Mouse (Mus musculus) WW6 (cell line): ENCODE results near the gene Uhrf1.
A peak's percentile ranks its signal among the peaks of the same experiment; 100 is the strongest.
"Not testable (repeated sequence)": the region's sequence is repeated elsewhere in the genome, so short reads cannot be mapped to it uniquely, and the experiment has no call there.

Experiments
- DNase-seq: peaks from one replicate; pipeline ENCODE4 v3.0.0-alpha.2; 2013; ENCODE audit warnings: low read depth, low spot score

The Uhrf1 gene

DNA sequence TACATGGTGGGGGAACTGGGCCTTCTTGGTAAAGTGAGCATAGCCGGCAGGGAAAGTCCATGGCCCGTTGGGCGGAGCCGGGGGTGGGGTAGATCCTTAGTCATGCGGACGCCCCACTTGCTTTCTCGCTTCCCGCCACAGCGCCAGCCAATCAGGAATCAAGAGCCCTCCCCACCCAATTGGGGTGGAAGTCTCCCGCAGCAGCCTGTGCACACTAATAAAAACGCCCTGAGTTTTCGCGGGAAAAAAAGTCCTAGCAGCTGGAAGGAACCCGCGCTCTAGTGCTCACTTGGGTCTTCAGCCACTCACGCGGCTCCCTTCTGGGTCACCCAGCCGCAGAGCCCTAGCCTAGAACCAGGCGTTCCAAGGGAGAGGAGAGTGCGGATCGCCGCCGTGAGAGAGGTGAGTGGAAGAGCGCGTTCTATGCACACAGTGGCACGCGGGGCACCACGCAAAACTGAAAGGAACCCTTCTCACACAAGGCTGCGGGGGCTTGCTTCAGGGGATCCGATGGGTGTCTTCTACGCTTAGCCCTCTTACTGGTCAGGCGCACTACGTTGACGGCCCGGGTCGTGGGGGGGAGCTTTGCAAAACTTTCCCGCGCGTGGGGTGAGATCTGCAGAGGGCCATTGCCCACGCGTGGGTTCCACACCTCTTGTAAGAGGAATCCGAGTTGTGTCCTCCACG is at the start of gene Uhrf1:
Gene Uhrf1, plus strand, starts transcription at position 162 of the 687 bp plus-strand sequence.
- DNase-seq: peak; percentile 79

DNA sequence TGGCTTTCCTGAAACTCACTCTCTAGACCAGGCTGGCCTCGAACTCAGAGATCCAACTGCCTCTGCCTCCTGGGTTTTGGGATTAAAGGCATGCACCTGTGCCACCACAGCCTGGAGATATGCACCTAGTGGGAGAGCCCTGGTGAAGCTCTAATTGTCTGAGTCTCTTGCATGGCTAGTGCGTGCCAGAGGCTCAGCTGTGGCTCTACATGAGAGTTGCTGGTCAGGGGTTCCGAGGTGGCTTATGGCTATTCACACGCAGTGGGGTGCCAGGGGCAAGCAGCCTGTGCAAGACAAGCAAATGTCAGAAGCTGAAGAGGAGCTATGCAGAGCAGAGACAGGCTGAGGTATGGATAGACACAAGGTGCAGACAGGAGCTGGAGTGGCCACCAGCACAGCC is 48.4 kb upstream of the Uhrf1 start:
- no peak for DNase-seq

DNA sequence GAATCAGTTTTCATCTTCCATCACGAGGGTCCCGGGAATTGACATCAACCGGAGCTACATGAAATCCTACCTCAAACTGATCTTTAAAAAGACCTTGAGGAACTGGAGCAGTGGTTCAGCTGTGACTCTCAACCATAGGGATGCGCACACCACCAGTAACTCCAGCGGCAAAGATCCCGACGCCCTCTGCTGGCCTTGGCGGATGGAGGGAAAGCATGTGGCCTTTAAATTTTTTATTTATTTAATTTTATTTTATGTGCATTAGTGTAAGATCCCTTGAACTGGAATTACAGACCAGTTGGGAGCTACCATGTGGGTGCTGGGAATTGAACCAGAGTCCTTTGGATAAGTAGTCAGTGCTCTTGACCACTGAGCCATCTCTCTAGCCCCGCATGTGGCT is 47.7 kb upstream of the Uhrf1 start:
- no peak for DNase-seq

DNA sequence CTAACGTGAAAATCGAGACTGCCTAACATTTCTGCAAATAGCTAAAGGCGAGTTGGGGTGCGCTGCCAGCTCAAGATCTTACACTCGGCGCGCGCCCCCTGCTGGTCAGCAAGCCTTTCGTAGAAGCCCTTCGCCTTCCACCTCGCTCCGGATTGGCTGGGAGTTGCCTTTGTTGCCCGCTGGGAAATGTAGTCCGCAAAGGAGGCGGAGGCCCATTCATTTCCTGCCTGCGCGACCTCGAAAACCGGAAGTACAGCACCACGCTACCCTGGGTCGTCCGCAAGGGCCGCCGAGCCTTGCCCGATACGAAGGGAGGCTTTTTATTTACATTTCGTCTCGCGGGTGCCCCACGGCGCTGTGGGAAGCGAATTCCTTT is 47.3 kb upstream of the Uhrf1 start:
- DNase-seq: peak; percentile 94

DNA sequence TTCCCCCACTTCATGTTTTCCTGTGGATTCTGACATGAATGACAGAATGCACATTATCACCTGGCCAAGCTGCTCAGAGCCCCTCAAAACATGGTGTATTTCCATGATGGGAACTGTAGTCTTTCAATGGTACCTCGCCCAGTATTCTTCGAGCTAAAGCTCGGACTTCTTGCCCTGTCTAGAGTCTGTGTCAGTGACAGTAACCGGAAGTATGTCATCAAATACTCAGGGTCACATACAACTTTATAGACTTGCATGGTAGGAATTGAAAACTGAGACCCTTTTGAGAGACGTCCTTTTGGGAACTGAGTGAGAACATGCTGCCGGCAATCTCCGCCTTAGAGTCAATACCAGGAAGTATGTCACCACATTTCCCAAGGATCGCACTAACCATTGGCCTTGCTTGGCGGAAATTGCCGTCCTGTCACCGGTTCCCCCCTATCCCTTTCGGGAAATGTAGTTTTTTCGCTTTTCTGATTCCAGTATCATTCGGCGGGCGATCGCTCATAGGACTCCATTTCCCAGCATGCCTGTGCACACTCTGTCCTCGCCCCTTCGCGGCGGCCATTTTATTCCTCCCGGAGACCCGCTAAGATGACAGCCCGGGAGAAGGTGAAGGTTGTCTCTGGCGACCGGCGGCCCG is 46.8 kb upstream of the Uhrf1 start, which contains the start of gene Fem1a:
Gene Fem1a, plus strand, starts transcription at position 572 of the 643 bp plus-strand sequence.
- DNase-seq: peak; percentile 88

DNA sequence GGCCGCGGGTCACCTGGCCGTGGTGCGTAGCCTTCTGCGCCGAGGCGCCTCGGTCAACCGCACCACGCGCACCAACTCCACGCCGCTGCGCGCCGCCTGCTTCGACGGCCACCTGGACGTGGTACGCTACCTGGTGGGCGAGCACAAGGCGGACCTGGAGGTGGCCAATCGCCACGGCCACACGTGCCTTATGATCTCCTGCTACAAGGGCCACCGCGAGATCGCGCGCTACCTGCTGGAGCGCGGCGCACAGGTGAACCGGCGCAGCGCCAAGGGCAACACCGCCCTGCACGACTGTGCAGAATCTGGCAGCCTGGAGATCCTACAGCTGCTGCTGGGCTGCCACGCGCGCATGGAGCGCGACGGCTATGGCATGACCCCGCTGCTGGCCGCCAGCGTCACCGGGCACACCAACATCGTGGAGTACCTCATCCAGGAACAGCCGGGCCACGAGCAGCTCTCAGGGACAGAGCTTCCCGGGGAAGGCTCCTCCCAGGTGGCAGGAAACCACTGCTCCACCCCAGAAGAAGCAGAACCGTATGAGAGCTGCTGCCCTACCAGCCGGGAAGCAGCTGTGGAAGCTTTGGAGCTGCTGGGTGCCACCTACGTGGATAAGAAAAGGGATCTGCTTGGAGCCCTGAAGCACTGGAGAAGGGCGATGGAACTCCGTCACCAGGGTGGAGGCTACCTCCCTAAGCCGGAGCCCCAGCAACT is 45.8 kb upstream of the Uhrf1 start:
- no peak for DNase-seq

DNA sequence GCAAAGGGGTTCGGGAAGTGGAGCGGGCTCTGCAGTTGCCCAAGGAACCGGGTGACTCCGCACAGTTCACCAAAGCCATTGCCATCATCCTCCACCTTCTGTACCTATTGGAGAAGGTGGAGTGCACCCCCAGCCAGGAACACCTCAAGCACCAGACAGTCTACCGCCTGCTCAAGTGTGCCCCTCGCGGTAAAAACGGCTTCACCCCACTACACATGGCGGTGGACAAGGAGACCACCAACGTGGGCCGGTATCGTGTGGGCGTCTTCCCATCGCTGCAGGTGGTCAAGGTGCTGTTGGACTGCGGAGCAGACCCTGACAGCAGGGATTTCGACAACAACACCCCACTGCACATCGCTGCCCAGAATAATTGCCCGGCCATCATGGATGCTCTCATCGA is 44.9 kb upstream of the Uhrf1 start:
- DNase-seq: not testable (repeated sequence)

DNA sequence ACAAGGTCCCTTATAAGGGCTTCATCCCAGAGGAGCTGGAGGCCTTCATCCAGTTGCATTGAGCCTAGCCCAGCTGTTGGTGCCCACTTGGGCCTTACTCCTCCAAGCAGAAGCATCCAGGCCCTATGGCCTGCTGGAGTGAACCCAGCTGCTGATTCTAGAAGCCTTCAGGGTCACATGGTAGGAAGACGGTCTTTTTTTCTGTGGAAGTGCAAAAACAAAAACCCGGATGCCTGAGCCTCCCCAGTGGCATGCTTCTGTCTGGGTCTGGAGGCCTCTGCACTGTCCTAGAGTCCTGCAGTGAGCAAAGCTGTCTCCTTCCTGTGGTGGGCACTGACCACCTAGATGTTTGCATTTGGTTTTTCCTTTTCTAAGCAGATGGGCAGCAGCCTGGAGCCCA is 44.3 kb upstream of the Uhrf1 start:
- DNase-seq: not testable (repeated sequence)

DNA sequence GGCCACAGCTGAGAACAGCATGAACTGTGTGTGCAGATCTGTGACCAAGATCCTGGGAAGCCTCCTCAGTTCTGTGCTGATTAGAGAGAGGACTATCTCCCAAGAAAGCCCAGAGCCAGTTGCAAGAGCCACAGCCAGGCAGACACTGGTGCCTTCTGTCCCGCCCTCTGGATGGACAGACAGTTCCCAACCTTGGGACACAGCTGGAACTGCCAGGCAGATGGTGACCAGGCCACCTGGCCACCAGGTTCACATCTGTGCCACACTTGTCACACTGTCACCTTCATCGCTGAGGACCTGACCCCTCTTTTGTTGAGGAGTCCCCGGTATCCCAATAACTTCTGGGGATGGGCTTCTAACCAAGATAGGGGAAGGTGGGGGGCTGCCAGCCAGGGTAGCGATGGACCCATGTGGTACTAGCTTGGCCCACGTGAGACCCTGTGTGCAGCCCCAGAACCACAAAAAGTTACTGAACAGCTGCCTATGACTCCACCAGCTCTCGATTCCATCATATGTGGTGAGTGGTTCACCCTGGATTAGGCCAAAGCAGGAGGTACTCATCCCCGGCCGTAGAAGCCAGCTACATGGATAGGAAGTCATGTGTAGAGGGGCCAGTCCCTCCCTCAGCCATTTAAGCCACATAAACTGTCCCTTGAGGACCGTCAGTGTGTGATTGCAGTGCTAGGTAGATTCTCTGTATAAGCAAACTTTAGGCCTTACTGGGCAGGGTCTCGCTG is 43.7 kb upstream of the Uhrf1 start:
- no peak for DNase-seq

DNA sequence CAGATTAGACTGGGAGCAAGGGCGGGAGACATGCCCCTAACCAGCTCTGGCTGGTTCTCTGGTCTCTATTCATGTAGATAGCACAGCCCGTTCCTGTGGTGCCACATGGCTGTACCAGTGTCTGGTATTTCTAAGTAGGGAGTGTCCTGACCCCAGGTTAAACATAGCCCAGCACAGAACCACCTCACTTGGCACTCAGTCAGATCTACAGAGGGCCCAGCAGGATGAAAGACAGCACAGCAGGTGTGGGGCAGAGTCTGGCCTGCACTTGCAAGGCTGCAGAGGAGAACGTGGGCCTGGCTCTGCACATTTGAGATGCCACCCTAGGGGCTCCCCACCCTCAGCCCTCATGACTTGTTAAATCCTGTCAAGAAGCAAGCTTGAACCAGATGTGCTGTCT is 42.0 kb upstream of the Uhrf1 start:
- DNase-seq: no peak

DNA sequence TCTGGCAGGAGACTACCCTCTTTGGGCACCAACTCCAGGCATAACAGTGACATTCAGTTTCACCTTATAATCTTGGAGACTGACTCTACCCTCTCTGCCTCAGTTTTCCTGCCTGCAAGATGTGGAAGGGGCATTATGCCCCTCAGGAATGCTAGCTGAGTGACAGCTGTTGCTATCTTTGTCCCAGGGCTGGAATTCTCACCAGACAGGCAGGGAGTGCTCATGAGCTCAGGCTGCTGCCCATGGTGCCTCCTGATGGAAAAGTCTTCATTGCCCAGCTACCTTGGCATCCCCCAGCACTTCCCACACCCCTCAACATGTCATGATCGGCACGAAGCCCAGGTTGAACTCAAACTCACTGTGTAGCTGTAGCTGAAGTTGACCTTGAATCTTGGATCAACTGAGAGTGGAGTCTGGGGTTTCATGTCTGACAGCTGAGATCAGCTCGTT is 40.5 kb upstream of the Uhrf1 start:
- DNase-seq: no peak

DNA sequence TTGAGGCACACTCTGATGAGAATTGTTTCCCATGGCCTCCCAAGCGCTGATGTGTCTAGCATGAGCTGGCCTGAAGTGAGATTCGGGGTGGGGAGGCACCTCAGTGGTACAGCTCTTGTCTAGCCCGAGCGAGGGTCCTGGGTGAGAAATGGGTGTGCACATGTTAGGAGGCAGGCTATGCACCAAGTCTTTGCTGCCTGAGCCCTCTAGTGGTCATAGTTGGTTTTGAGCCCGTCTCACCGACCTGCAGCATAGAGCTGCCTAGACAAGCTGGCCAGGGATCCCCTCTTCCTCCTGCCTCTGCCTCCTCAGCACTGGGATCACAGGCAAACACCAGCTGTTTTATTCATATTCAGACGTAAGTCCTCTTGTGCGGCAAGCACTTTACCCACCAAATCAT is 39.1 kb upstream of the Uhrf1 start:
- peak; percentile 77 for DNase-seq

DNA sequence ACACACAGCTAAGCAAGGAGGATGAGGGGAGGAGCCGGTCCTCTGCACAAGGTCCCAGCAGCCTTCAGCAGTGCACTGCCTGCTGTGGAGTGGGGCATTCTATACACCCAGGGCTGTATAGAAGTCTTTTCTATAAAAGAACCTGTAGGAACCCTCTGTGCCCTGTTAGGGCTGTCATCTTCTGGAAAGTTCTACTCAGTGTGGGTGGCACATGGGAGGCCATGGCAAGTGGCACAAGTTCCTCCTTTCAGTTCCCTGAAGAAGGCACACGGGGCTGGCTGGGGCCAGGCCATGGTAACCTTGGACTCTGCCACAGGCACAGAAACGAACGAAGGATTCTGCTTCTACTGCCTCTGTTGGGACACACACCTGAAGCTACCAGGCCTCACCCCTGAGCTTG is 38.1 kb upstream of the Uhrf1 start:
- DNase-seq: no peak

DNA sequence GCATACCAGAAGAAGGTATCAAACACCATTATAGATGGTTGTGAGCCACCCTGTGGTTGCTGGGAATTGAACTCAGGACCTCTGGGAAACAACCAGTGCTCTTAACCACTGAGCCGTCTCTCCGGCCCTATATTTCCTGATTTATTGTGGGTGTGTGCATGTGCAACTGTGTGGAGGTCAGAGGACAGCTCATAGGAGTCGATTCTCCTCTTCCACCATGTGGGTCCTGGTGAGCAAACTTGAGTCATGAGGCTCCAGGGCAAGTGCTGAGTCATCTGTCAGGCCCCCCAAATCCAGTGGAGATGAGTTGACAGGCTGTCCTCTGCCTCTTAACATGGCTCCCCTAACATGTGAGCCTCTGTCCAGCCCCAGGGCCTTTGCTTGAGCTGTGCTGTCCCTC is 37.3 kb upstream of the Uhrf1 start:
- DNase-seq: no peak

DNA sequence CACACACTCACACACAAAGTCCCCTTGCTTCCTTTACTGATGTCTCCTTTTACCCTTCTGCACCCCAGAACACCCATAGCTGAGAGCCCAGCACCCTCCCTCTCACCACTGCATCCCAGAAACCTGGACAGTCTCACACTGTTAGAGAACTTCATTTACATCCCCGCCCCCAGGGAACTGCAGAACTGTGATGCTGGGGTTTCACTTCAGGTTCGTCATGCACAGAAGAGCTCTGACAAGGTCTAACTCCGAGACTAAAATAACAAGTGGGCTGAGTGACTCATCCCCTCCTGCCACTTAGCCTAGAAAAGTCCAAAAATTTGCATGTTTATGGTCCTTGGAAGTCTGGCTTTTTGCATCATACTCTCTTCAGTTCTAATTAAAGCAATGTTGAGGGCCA is 36.9 kb upstream of the Uhrf1 start:
- no peak for DNase-seq

DNA sequence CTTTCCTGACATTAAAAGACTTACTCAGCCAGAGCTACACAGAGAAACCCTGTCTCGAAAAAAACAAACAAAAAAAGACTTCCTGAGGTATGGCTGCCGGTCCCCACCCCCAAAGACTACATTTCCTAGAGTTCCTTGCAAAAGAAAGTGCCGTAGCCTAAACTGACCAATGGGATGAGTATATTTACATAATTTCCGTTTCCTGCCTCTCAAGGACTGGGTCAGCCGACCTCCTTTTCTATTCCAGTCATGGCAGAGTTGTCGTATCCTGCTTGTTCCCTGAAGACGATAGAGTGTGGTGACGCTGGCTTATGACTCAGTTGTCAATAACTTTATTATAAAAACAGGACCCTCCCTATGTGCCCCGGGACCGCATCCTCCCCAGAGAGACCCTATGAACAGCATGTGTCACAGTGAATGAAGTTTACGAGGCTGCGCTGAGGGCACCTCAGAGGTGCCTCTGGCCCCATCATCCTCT is 33.9 kb upstream of the Uhrf1 start:
- DNase-seq: no peak

DNA sequence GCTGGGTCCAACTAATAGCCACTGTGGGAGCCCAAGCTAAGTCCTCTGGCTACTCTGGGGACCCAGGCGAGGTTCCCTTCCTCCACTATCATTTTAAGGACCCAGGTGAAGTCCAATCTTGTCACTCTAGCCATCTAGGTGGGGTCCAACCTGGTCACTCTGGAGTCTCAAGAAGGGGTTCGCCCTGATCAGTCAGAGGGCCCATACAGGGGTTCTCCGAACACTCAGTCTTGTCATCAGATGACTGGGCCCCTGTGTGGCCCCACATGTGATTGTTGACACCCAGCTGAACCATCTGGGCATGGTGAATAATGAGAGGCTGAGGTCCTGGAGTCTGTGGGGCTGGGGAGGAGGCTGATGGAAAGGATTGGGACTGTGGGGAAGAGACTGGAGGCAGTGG is 33.4 kb upstream of the Uhrf1 start:
- DNase-seq: no peak

DNA sequence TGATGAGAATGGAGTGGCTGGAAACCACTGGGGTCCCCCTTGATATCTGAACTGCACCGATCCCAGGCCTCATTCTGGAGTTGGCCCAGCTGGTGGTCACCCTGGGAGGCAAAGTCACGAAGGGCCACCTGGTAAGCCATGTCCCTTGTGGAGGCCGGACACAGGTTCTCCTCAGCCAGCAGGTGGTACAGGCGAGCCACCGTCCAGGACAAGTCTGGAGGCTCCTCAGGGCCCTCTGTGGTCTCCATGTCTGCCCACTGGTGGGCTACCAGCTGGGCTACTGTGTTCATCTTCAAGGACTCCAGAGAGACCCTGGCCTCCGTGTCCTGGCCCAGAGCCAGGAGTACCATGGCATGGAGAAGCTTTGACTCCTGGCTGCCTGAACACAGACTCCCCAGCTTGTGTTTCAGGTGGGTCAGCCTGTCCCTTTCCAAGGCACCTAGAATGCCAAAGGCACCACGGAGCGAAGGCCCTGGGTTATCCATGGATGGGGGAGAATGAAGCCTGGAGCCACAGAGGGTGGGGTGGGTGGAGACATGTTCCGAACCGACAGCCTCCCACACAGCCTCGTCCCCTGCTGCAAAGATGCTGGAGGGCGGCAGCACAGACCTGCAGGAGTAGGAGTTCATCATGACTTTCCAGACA is 31.4 kb upstream of the Uhrf1 start:
- no peak for DNase-seq

DNA sequence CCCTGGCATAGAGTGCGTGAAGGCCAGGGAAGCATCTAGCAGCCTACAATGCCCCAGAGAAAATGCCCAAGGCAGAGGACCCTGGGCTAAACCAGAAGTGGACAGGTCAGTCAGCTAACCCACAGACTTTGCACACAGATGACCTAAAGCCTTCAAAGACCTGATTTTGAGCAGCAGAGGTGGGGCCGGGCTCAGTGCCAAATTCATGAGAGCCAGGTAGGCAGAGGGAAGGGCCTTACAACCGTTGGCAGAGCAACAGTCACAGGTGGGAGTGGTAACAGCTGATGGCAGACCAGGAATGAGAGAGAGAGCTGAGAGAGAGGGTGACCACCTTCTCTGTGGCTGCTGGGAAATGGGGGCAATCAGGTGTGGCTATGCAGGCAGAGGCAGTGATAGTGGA is 30.5 kb upstream of the Uhrf1 start:
- DNase-seq: no peak

DNA sequence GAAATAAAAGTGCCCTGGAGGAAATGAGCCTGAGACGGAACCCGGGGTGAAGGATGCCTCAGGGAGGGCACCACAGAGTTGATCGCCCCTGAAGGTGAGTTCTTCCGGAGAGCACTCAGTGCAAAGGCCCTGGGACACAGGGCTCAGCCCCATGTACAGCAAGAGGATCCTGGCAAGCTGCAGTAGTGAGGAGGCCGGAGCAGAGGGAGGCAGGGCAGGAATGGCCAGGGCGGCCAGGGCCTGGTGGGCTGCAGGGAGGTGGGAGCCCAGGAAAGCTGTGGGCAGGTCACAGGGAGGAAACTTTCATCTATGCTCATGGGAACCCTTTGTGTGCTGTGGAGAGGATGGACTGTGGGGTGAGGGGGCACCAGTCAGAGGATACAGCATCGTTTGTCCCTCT is 29.6 kb upstream of the Uhrf1 start:
- no peak for DNase-seq

DNA sequence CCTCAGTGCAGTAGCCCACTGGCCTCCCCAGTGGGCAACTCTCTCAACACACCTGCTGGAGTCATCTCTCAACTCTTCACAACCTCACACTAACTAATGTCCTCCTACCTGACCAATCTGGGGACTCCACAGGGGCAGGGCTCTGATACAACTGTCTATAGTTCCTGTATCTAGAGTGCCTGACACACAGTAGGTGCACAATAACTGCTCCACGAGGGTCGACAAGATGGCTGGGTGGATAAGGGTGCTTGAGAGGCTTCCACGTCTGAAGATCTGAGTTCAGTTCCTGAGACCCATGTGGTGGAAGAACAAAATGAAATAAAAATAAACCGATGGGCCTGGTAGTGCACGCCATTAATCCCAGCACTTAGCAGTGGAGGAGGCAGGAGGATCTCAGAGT is 29.1 kb upstream of the Uhrf1 start:
- DNase-seq: no peak
